Mouse (Mus musculus): ENCODE results near the gene Sez6l2.

Gene Sez6l2

GRCm38 (mm10) chr7:126961095-126961494 is 10.7 kb downstream of the Sez6l2 start:
- no peak for DNase-seq (ENCODE audit: low read depth, low spot score)

- no peak for DNase-seq (ENCODE audit: low read depth, low spot score)
Measured at GRCm38 (mm10) chr7:126961965-126962364, 11.6 kb downstream of the Sez6l2 start.

GRCm38 (mm10) chr7:126963548-126964286 is 13.4 kb downstream of the Sez6l2 start:
- peak; percentile 53 for DNase-seq (ENCODE audit: low read depth, low spot score)

- DNase-seq (ENCODE audit: low read depth, low spot score) = no peak
Measured at GRCm38 (mm10) chr7:126965568-126965967, 15.2 kb downstream of the Sez6l2 start.

DNA sequence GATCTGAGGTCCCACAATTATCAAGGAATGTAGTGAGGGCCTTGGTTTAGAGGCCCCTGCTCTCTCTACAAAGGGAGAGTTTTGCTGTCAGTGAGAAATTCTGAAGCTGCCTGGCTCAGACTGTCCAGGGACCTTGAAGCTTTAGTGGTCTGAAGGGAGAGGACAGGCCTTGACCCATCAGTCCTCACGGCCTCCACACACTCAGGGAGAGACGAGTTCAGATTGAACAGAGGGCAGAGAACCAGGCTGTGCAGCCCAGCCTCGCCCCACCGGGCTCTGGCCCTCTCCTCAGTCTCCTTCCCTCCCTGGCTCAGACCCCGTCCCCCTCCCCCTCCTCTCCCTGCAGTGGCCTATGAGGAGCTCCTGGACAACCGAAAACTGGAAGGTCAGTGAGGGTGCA is 17.0 kb downstream of the Sez6l2 start:
- DNase-seq (ENCODE audit: low read depth, low spot score) = no peak

- DNase-seq (ENCODE audit: low read depth, low spot score) = no peak
Measured at GRCm38 (mm10) chr7:126975493-126975892, 25.1 kb downstream of the Sez6l2 start.

DNA sequence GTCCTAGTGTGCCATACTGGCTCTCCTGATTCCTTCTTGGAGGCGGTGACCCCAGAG is 25.4 kb downstream of the Sez6l2 start, which contains the start of gene Cdipt:
Cdipt (plus strand) TSS at position 22 of the 57 bp plus-strand sequence.
- DNase-seq (ENCODE audit: low read depth, low spot score) = no peak

DNA sequence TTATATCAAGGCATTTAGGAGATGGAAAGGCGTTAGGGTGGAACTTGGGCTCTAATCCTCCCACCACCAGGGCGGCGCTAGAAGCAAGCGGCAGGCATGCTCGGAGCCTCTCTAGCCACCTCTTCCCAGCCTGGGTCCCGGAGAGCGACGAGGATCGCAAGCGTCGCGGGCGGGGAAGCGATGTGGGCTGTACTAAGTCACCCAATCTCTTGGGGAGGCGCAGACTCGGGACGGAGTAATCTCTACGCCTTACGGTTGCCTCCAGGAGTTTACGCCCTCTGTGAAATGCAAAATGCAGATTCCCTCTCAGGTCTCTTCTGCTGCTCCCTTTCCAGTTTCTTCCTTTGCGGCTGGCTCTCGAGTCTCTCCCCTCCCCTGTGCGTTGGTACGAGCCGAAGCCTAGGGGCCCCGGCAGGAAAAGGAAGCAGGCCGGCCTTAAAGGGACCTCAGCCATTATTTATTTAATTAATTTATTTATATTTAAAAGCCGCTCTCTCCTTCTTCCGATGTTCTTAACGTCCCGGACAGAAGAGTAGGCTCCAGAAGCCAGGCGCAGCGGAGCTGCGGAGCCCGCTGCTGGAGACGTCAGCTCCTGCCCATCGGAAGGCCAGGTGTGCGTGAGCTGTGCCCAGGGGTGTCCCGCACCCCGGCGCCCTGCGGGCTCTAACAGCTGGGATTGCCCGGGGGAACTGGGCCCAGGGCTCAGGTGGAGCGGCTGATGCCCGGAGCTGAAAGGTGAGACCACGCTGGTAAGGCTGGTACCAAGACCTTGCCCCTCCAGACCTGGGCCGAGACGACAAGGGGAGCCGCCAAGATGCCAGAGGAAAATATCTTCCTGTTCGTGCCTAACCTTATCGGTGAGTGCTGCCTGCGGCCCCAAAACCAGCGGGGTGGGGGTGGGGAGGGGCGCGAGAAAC is 25.8 kb downstream of the Sez6l2 start, which contains the start of gene Cdiptos:
Cdiptos (minus strand) TSS at position 149 of the 917 bp plus-strand sequence.
- peak; percentile 97 for DNase-seq (ENCODE audit: low read depth, low spot score)

DNA sequence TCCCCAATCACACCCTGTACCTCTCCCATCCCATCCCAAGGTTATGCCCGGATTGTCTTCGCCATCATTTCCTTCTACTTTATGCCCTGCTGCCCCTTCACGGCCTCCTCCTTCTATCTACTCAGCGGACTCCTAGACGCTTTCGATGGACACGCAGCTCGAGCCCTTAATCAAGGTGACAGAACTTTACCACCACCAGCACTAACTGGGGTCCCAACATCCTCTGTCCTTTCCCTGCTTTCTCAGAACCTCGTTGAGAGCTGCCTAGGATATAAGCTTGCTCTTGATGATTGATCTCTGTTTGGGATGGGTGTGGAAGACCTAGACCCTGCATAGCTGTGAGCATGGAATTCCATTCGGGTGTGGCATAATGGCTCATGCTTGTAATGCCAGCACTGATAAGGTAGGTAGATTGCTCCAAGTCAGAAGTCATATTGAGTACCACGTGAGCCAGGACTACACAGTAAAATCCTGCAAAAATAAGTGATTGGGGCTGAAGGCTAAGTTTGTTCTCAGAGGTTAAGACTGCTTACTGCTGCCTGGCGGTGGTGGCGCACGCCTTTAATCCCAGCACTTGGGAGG is 26.6 kb downstream of the Sez6l2 start:
- no peak for DNase-seq (ENCODE audit: low read depth, low spot score)

- peak; percentile 58 for DNase-seq (ENCODE audit: low read depth, low spot score)
Measured at GRCm38 (mm10) chr7:126978841-126979240, 28.5 kb downstream of the Sez6l2 start.

- DNase-seq (ENCODE audit: low read depth, low spot score) = no peak
Measured at GRCm38 (mm10) chr7:126981601-126982000, 31.2 kb downstream of the Sez6l2 start.

GRCm38 (mm10) chr7:126982054-126982453 is 31.7 kb downstream of the Sez6l2 start:
- no peak for DNase-seq (ENCODE audit: low read depth, low spot score)

DNA sequence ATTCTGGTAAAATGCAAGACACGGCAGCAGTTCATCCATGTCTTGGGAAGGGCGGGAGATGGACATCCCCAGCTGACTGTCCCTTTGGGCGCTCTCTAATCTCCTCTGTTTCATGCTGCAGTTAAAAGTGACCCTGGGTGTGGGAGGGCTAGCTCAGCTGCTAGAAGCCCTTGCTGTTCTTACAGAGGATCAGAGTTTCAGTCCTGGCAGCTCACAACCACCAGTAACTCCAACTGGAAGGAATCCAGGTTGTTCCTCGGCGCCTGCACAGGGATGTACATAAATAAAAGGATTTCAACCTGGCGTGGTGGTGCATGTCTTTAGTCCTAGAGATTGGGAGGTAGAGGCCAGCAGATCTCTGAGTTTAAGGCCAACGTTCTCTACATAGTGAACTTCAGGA is 32.8 kb downstream of the Sez6l2 start:
- no peak for DNase-seq (ENCODE audit: low read depth, low spot score)

DNA sequence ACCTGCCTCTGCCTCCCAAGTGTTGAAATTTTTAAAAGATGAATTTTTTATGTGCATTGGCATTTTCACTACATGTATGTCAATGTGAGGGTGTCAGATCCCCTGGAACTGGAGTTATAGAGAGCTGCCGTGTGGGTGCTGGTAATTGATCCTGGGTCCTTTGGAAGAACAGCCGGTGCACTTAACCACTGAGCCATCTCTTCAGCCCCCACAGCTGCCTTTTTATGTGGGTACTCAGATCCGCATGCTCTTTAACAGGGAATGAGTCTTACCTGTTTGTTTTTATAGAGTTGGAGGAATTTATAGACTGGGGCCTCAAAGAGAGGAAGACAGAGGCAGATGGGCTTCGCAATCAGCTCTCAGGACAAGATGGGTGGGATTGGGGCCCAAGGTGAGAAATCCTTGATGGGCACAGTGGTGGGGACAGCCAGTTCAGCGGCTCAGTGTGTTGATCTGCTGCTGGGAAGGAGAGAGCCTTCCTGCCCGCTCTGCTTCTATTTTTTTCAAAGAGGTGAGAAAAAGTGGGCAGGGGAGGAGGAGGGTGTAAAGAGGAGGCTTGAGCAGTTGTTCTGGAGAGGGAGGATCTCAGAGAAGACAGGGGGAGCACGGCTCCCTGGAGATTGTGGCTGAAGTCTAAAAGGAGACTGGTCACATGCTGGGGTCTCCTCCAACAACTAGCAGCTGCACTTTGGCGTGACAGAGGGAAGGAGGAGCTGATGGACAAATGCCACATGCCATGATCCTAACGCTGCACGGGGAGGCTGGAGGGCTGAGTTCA is 34.5 kb downstream of the Sez6l2 start:
- DNase-seq (ENCODE audit: low read depth, low spot score) = no peak

- peak; percentile 62 for DNase-seq (ENCODE audit: low read depth, low spot score)
Measured at GRCm38 (mm10) chr7:126986319-126986718, 36.0 kb downstream of the Sez6l2 start.

GRCm38 (mm10) chr7:126988816-126989215 is 38.5 kb downstream of the Sez6l2 start:
- no peak for DNase-seq (ENCODE audit: low read depth, low spot score)

GRCm38 (mm10) chr7:126996449-126996848 is 46.1 kb downstream of the Sez6l2 start:
- peak; percentile 29 for DNase-seq (ENCODE audit: low read depth, low spot score)

- DNase-seq (ENCODE audit: low read depth, low spot score) = peak; percentile 66
Measured at GRCm38 (mm10) chr7:126999568-126999967, 49.2 kb downstream of the Sez6l2 start.

DNA sequence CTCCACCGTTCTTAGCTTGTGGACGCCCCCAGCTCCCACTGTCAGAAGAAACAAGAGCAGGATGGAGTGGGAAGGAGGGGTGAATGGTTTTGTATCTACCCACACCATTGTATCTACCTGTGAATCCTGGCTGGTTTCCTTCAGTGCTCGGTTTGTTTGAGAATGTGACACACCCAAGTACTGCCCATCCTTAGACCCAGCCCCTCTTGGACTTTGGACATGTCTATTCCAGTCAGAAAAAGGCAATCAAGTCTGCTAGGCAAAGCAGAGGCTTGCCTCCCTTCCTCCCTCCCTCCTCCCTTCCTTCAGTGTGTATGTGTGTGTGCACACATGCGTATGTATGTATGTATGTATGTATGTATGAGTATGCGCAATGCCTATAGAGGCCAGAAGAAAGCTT is 53.3 kb downstream of the Sez6l2 start:
- no peak for DNase-seq (ENCODE audit: low read depth, low spot score)

GRCm38 (mm10) chr7:127004122-127004875 is 53.9 kb downstream of the Sez6l2 start:
- peak; percentile 21 for DNase-seq (ENCODE audit: low read depth, low spot score)

- DNase-seq (ENCODE audit: low read depth, low spot score) = no peak
Measured at GRCm38 (mm10) chr7:127007313-127008024, 57.1 kb downstream of the Sez6l2 start.
